Comparison of ENCODE assay signal across 8 mouse cellular contexts in the genomic region with DNA sequence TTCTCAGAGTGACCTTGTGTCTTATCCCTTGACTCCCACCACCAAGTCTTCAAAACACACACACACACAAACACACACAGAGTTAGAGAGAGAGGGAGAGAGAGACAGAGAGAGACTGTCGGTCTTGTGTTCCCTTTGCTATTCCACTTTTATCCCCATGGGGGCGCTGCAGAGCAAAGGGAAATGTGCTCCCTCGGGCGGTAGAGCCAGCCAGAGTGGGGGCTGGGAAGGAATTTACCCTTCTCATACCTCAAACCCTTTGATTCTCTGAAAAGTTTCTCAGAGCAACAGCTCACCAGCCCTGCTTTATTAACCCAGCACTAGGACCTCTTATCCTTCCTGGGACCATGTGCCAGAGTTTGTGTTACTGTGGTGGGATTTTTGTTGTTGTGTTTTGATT. TPM values are rescaled to one million over a fixed set of nuclear protein-coding genes. Genes with fewer than 3 reads are reported as not detected.
DNase-seq lines count a peak whose midpoint lies in the region.

No protein-coding gene starts in this region.

- peak; percentile 95 for DNase-seq in CD4-positive, CD25-positive, alpha-beta regulatory T cell, adult 2 months (ENCODE audit: low read depth, low spot score)
- DNase-seq in adrenal gland, adult 18-20 months (ENCODE audit: low spot score in 2 of 2), result peak; percentile 91 to 93
- peak; percentile 87 for DNase-seq in embryo, embryonic 11 days
- peak; percentile 87 for DNase-seq in heart, adult 8-10 months (ENCODE audit: low spot score)
- DNase-seq in layer of hippocampus, adult 8-10 months (ENCODE audit: low spot score in 2 of 2), result peak; percentile 77 to 91
- peak; percentile 95 for DNase-seq in lung, postnatal 14 days
- DNase-seq in right cerebral cortex, postnatal 14 days, result peak; percentile 95
- peak; percentile 75 to 88 for DNase-seq in urinary bladder, postnatal 36 days (ENCODE audit: low spot score in 2 of 2)

RNA-seq across cellular contexts. Expression of a gene that starts 2.5 kb away (rescaled TPM):
- total RNA-seq in adrenal gland, adult 18-20 months (2021), result 10 to 100 TPM; 43.5 to 54.8 TPM
- 10 to 100 TPM; 11.6 to 17.5 (median 14.8) TPM for total RNA-seq in heart, adult 8-10 months (2022)
- 10 to 100 TPM; 44.9 to 51.7 (median 49.1) TPM for total RNA-seq in layer of hippocampus, adult 8-10 months (2022)

RNA-seq across cellular contexts. Expression of a gene that starts 2.9 kb away (rescaled TPM):
- total RNA-seq in adrenal gland, adult 18-20 months (2021), result not detected
- not detected for total RNA-seq in heart, adult 8-10 months (2022)
- total RNA-seq in layer of hippocampus, adult 8-10 months (2022), result not detected

RNA-seq across cellular contexts. Expression of a gene that starts 59.0 kb away (rescaled TPM):
- not detected for total RNA-seq in adrenal gland, adult 18-20 months (2021)
- not detected for total RNA-seq in heart, adult 8-10 months (2022)
- under 1 TPM; 0.30 to 0.76 (median 0.47) TPM for total RNA-seq in layer of hippocampus, adult 8-10 months (2022)

Comparison
In these comparisons a context has a peak if more than half of its experiments do, and no peak if none do; other contexts are left out.
1. Peak in every context shown above with its lines: DNase-seq.